Mouse (Mus musculus) embryonic fibroblast, embryonic 13.5 days (primary cell): ENCODE measurements at regions not wholly inside any gene's neighbourhood (a gene's known extent, or its start where the extent isn't known, plus 50 kb on each side); places are given as distances from the start of the nearest gene placed in this dataset.

ENCODE experiments used
- CTCF ChIP-seq: IDR thresholded peaks from 2 replicates; pipeline ENCODE4 v1.5.1; 2011; ENCODE audit warnings: mild to moderate bottlenecking, control low read depth, low read length, moderate library complexity, borderline replicate concordance; ENCODE audit not compliant: insufficient read depth
- POLR2A ChIP-seq: IDR thresholded peaks from 2 replicates; pipeline ENCODE4 v1.6.1; 2011; ENCODE audit warnings: low read depth, mild to moderate bottlenecking, control low read depth, low read length, moderate library complexity

GRCm38 (mm10) chr8:92217521-92217920 is 139.9 kb upstream of the Irx5 start:
- TF ChIP-seq CTCF (no peak), POLR2A (no peak)
